In the genomic region with DNA sequence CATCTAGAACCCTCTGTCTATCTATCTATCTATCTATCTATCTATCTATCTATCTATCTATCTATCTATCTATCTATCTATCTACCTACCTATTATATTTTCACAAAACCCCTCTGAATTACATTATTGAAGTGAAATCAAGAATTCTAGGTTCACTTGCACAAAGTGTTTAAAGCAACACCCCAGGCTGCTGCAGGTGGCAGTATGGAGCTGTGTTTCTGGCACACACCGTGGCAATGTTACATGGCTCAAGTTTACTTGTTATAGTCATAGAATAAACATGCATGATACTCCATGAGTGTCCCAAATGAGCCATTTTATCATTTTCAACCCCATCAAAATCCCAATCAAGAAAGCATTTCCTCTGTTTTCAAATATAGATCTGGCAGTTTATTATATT, we compare ENCODE assay signal across 10 mouse cellular contexts.
DNase-seq lines count a peak whose midpoint lies in the region; ATAC-seq and TF ChIP-seq lines count a peak whose summit lies in the region.
"Had no signal": no experiment of that assay in that cellular context is flagged by ENCODE, and none has a peak within 500 bp of the region (broad histone marks: within the 10 kb centered on the region; RNA-seq: fewer than 3 reads in every experiment).

No protein-coding gene starts in this region.

- no peaks in the 10 kb centered on the region for H3K27me3 ChIP-seq in forebrain, embryonic 14.5 days (replicated peaks; ENCODE audit: control insufficient read depth, insufficient read depth, low read length)
- H3K27me3 ChIP-seq in forebrain, embryonic 15.5 days, result no peaks in the 10 kb centered on the region
- H3K27me3 ChIP-seq: liver, embryonic 13.5 days; midbrain, embryonic 15.5 days had no signal

- H3K27ac ChIP-seq in forebrain, embryonic 14.5 days (ENCODE audit: low read depth, low read length), result no peak overlapping the region
- no peak overlapping the region for H3K27ac ChIP-seq in forebrain, embryonic 15.5 days (replicated peaks)
- H3K27ac ChIP-seq: liver, embryonic 13.5 days; midbrain, embryonic 15.5 days had no signal

- H3K9me3 ChIP-seq in forebrain, embryonic 14.5 days (replicated peaks; ENCODE audit: control insufficient read depth, low read length), result no peaks in the 10 kb centered on the region
- H3K9me3 ChIP-seq in forebrain, embryonic 15.5 days, result no peaks in the 10 kb centered on the region
- H3K9me3 ChIP-seq: liver, embryonic 13.5 days; midbrain, embryonic 15.5 days had no signal

- TF ChIP-seq POLR2A in brain, embryonic 14.5 days (IDR thresholded peaks at IDR 0.05; ENCODE audit: borderline replicate concordance, extremely low read depth, insufficient read depth, insufficient read length, poor library complexity, severe bottlenecking), result no peak

- intact Hi-C loops in left cerebral cortex, postnatal 14 days (cut with DNase I), result no loop called here
- intact Hi-C loops in gastrocnemius, postnatal 14 days (cut with DNase I; ENCODE audit: low total_unique reads), result no loop called here

- no peak for ATAC-seq in forebrain, embryonic 14.5 days
- ATAC-seq in forebrain, embryonic 15.5 days (replicated peaks), result no peak
- ATAC-seq: midbrain, embryonic 15.5 days had no signal

- TF ChIP-seq CTCF in brain, embryonic 14.5 days (IDR thresholded peaks at IDR 0.05; ENCODE audit: borderline replicate concordance, extremely low read depth, insufficient read depth, insufficient read length), result peak; percentile 53; the same call in 1 of the 2 replicates

- no peaks in the 10 kb centered on the region for H3K4me1 ChIP-seq in forebrain, embryonic 14.5 days (ENCODE audit: control insufficient read depth, insufficient read depth, low read length)
- no peaks in the 10 kb centered on the region for H3K4me1 ChIP-seq in forebrain, embryonic 15.5 days
- H3K4me1 ChIP-seq: liver, embryonic 13.5 days; midbrain, embryonic 15.5 days had no signal

- peak; percentile 56 for DNase-seq in forebrain, embryonic 14.5 days (ENCODE audit: low spot score)
- DNase-seq in left cerebral cortex, postnatal 14 days (ENCODE audit: low spot score in 2 of 2), result peak; percentile 13 to 21
- no peak for DNase-seq in left cerebral cortex, adult 11 months (ENCODE audit: low spot score)
- peak; percentile 76 for DNase-seq in brain, embryonic 14.5 days (ENCODE audit: low read depth)
- DNase-seq in layer of hippocampus, postnatal 10 days (ENCODE audit: low spot score in 2 of 2), result peak; percentile 6 to 29
- DNase-seq in yolk sac, embryonic 10.5 days (ENCODE audit: low spot score), result no peak
- no peak for DNase-seq in gastrocnemius, postnatal 14 days
- DNase-seq: liver, embryonic 13.5 days had no signal

- WGBS in forebrain, embryonic 14.5 days, result 63% methylated on average over 1 of the region's 1 CpGs
- WGBS in forebrain, embryonic 15.5 days, result 69% methylated on average over 1 of the region's 1 CpGs

- H3K9ac ChIP-seq in forebrain, embryonic 14.5 days (ENCODE audit: low read length), result no peak overlapping the region
- no peak overlapping the region for H3K9ac ChIP-seq in forebrain, embryonic 15.5 days (replicated peaks)
- H3K9ac ChIP-seq: liver, embryonic 13.5 days; midbrain, embryonic 15.5 days had no signal

- no peak overlapping the region for H3K4me2 ChIP-seq in forebrain, embryonic 14.5 days (ENCODE audit: low read length)
- no peak overlapping the region for H3K4me2 ChIP-seq in forebrain, embryonic 15.5 days (replicated peaks)
- H3K4me2 ChIP-seq: liver, embryonic 13.5 days; midbrain, embryonic 15.5 days had no signal

- no peaks in the 10 kb centered on the region for H3K36me3 ChIP-seq in forebrain, embryonic 14.5 days (ENCODE audit: control insufficient read depth, insufficient read depth, low read length)
- H3K36me3 ChIP-seq in forebrain, embryonic 15.5 days, result no peaks in the 10 kb centered on the region
- H3K36me3 ChIP-seq: liver, embryonic 13.5 days; midbrain, embryonic 15.5 days had no signal

- no peak overlapping the region for H3K4me3 ChIP-seq in forebrain, embryonic 14.5 days (ENCODE audit: low read depth, low read length)
- H3K4me3 ChIP-seq in forebrain, embryonic 15.5 days, result no peak overlapping the region
- H3K4me3 ChIP-seq: liver, embryonic 13.5 days; midbrain, embryonic 15.5 days had no signal

Comparison
In these comparisons a context has a peak if more than half of its experiments do, and no peak if none do; other contexts are left out.
1. DNase-seq: peak in forebrain, embryonic 14.5 days (single experiment), left cerebral cortex, postnatal 14 days (2 of 2), brain, embryonic 14.5 days (single experiment) and layer of hippocampus, postnatal 10 days (2 of 2); none in left cerebral cortex, adult 11 months (single experiment), yolk sac, embryonic 10.5 days (single experiment) and gastrocnemius, postnatal 14 days (single experiment).